ENCODE assay signal across 13 mouse cellular contexts in genomic region chr13:58111306-58111705, GRCm38 (mm10). TPM values are rescaled to one million over a fixed set of nuclear protein-coding genes. Genes with fewer than 3 reads are reported as not detected.
DNase-seq lines count a peak whose midpoint lies in the region; ATAC-seq and TF ChIP-seq lines count a peak whose summit lies in the region.
"Had no signal": no experiment of that assay in that cellular context is flagged by ENCODE, and none has a peak within 500 bp of the region (broad histone marks: within the 10 kb centered on the region; RNA-seq: fewer than 3 reads in every experiment).

No protein-coding gene starts in this region.

- H3K9ac ChIP-seq in heart, postnatal 0 days (replicated peaks; ENCODE audit: low read depth, low read length): no peak overlapping the region
- no peak overlapping the region for H3K9ac ChIP-seq in liver, postnatal 0 days (replicated peaks)
- no peak overlapping the region for H3K9ac ChIP-seq in liver, embryonic 12.5 days
- H3K9ac ChIP-seq in midbrain, postnatal 0 days (replicated peaks; ENCODE audit: low read length, poor library complexity, severe bottlenecking): no peak overlapping the region
- H3K9ac ChIP-seq: forebrain, embryonic 15.5 days had no signal

- peak overlapping the region; percentile 89 for H3K4me2 ChIP-seq in heart, postnatal 0 days (ENCODE audit: low read depth, low read length)
- peak overlapping the region; percentile 77 for H3K4me2 ChIP-seq in liver, postnatal 0 days (ENCODE audit: low read depth, low read length)
- H3K4me2 ChIP-seq in liver, embryonic 12.5 days: no peak overlapping the region
- peak overlapping the region; percentile 77 for H3K4me2 ChIP-seq in midbrain, postnatal 0 days (ENCODE audit: low read depth, low read length, poor library complexity, severe bottlenecking)

- DNase-seq in cerebellum, adult 8-10 months: peak; percentile 34
- DNase-seq in cerebellum, adult 11 months: no peak
- DNase-seq in heart, postnatal 0 days (ENCODE audit: low spot score): no peak
- DNase-seq in heart, adult 11 months: no peak
- no peak for DNase-seq in liver, postnatal 0 days
- no peak for DNase-seq in midbrain, postnatal 0 days (ENCODE audit: low spot score)
- DNase-seq in adrenal gland, adult 2 months: no peak
- DNase-seq: lung, adult 18-20 months; spleen, adult 18-20 months; thymus, adult 2 months had no signal

- TF ChIP-seq CTCF in heart, postnatal 0 days (IDR thresholded peaks at IDR 0.05; ENCODE audit: low read depth): no peak
- no peak for TF ChIP-seq CTCF in liver, postnatal 0 days (IDR thresholded peaks at IDR 0.05; ENCODE audit: low read depth)
- no peak for TF ChIP-seq CTCF in midbrain, postnatal 0 days (IDR thresholded peaks at IDR 0.05)

- no peaks in the 10 kb centered on the region for H3K9me3 ChIP-seq in heart, postnatal 0 days (replicated peaks; ENCODE audit: control insufficient read depth, low read length)
- H3K9me3 ChIP-seq in liver, postnatal 0 days (ENCODE audit: low read length): no peaks in the 10 kb centered on the region
- H3K9me3 ChIP-seq in liver, embryonic 12.5 days (replicated peaks): no peaks in the 10 kb centered on the region
- no peaks in the 10 kb centered on the region for H3K9me3 ChIP-seq in midbrain, postnatal 0 days (ENCODE audit: low read length)
- H3K9me3 ChIP-seq: forebrain, embryonic 15.5 days had no signal

- 94% methylated on average over 6 of the region's 6 CpGs for WGBS in heart, postnatal 0 days
- WGBS in liver, postnatal 0 days (ENCODE audit: insufficient replicate concordance): 86% methylated on average over 6 of the region's 6 CpGs
- 77% methylated on average over 6 of the region's 6 CpGs for WGBS in liver, embryonic 12.5 days (ENCODE audit: insufficient replicate concordance)
- WGBS in midbrain, postnatal 0 days: 92% methylated on average over 6 of the region's 6 CpGs

- peaks cover 12% of the 10 kb centered on the region; the same call in 1 of the 2 replicates for H3K4me1 ChIP-seq in heart, postnatal 0 days (ENCODE audit: control insufficient read depth, insufficient read depth)
- peaks cover 10% of the 10 kb centered on the region for H3K4me1 ChIP-seq in liver, postnatal 0 days (ENCODE audit: insufficient read depth)
- peaks cover 4% of the 10 kb centered on the region; the same call in 1 of the 2 replicates for H3K4me1 ChIP-seq in liver, embryonic 12.5 days
- peaks cover 17% of the 10 kb centered on the region for H3K4me1 ChIP-seq in midbrain, postnatal 0 days (ENCODE audit: insufficient read depth, low read length)

- no peaks in the 10 kb centered on the region for H3K27me3 ChIP-seq in heart, postnatal 0 days (ENCODE audit: control insufficient read depth, insufficient read depth, low read length)
- no peaks in the 10 kb centered on the region for H3K27me3 ChIP-seq in liver, postnatal 0 days (ENCODE audit: insufficient read depth, low read length)
- peaks cover 60% of the 10 kb centered on the region for H3K27me3 ChIP-seq in liver, embryonic 12.5 days (replicated peaks)
- H3K27me3 ChIP-seq in midbrain, postnatal 0 days (ENCODE audit: insufficient read depth, low read length): no peaks in the 10 kb centered on the region
- H3K27me3 ChIP-seq: forebrain, embryonic 15.5 days had no signal

- no peaks in the 10 kb centered on the region for H3K36me3 ChIP-seq in heart, postnatal 0 days (replicated peaks; ENCODE audit: control insufficient read depth, insufficient read depth, low read length)
- no peaks in the 10 kb centered on the region for H3K36me3 ChIP-seq in liver, postnatal 0 days (replicated peaks; ENCODE audit: insufficient read depth, low read length)
- H3K36me3 ChIP-seq in liver, embryonic 12.5 days: no peaks in the 10 kb centered on the region
- H3K36me3 ChIP-seq in midbrain, postnatal 0 days (ENCODE audit: insufficient read depth, low read length): no peaks in the 10 kb centered on the region
- H3K36me3 ChIP-seq: forebrain, embryonic 15.5 days had no signal

- ATAC-seq in heart, postnatal 0 days (ENCODE audit: insufficient read depth, low read depth): no peak
- ATAC-seq in liver, postnatal 0 days: no peak
- ATAC-seq in liver, embryonic 12.5 days: no peak
- ATAC-seq in midbrain, postnatal 0 days (ENCODE audit: low FRiP score): no peak
- ATAC-seq: forebrain, embryonic 15.5 days had no signal

- no peak for TF ChIP-seq EP300 in heart, postnatal 0 days (IDR thresholded peaks at IDR 0.05; ENCODE audit: low read depth)
- no peak for TF ChIP-seq EP300 in liver, postnatal 0 days (IDR thresholded peaks at IDR 0.05; ENCODE audit: low read depth)

- H3K27ac ChIP-seq in heart, postnatal 0 days (ENCODE audit: low read depth): no peak overlapping the region
- H3K27ac ChIP-seq in liver, postnatal 0 days (ENCODE audit: low read depth): no peak overlapping the region
- H3K27ac ChIP-seq in liver, embryonic 12.5 days: no peak overlapping the region
- no peak overlapping the region for H3K27ac ChIP-seq in midbrain, postnatal 0 days (ENCODE audit: low read depth, low read length)

- H3K4me3 ChIP-seq in heart, postnatal 0 days (ENCODE audit: low read depth, low read length): peak overlapping the region; percentile 56; the same call in 1 of the 2 replicates
- H3K4me3 ChIP-seq in liver, postnatal 0 days (ENCODE audit: low read depth, low read length): no peak overlapping the region
- H3K4me3 ChIP-seq in liver, embryonic 12.5 days: no peak overlapping the region
- 0 out of 2 replicates have a peak overlapping the region, but pooled peaks have one; percentile 58 for H3K4me3 ChIP-seq in midbrain, postnatal 0 days (ENCODE audit: low read depth, low read length)
- H3K4me3 ChIP-seq: megakaryocyte, embryonic 14.5 days had no signal

RNA-seq across cellular contexts. Expression of gene Klhl3, which starts 2.1 kb away (rescaled TPM):
- 5.6 and 6.1 TPM in 2 replicates for total RNA-seq in heart, postnatal 0 days (2014; rRNA removed; ENCODE audit: low replicate concordance)
- 7.4 and 8.3 TPM in 2 replicates for polyA plus RNA-seq in heart, postnatal 0 days (2015; fragmentation: Nextera tagmentation; extraction: Ambion mirVana)
- 2.2 and 2.9 TPM in 2 replicates for polyA plus RNA-seq in liver, postnatal 0 days (2015; fragmentation: Nextera tagmentation; extraction: Ambion mirVana)
- 1.3 and 1.5 TPM in 2 replicates for polyA plus RNA-seq in liver, embryonic 12.5 days (2016; fragmentation: Nextera tagmentation; extraction: Ambion mirVana)
- total RNA-seq in midbrain, postnatal 0 days (2014; rRNA removed): 11.0 and 13.4 TPM in 2 replicates
- polyA plus RNA-seq in midbrain, postnatal 0 days (2015; fragmentation: Nextera tagmentation; extraction: Ambion mirVana): 9.8 and 11.2 TPM in 2 replicates
- total RNA-seq in adrenal gland, adult 2 months (2021): 1 to 10 TPM in 1 of 2 experiments, under 1 TPM in 1; 0.86 to 3.7 TPM
- 0.86 and 1.1 TPM in 2 replicates for polyA plus RNA-seq in adrenal gland, adult 2 months (2012; rRNA removed)

RNA-seq across cellular contexts. Expression of gene Hnrnpa0, which starts 17.1 kb away (rescaled TPM):
- 99.7 and 100.0 TPM in 2 replicates for total RNA-seq in heart, postnatal 0 days (2014; rRNA removed; ENCODE audit: low replicate concordance)
- 22.6 and 23.2 TPM in 2 replicates for polyA plus RNA-seq in heart, postnatal 0 days (2015; fragmentation: Nextera tagmentation; extraction: Ambion mirVana)
- polyA plus RNA-seq in liver, postnatal 0 days (2015; fragmentation: Nextera tagmentation; extraction: Ambion mirVana): 11.0 and 11.4 TPM in 2 replicates
- 12.6 and 13.7 TPM in 2 replicates for polyA plus RNA-seq in liver, embryonic 12.5 days (2016; fragmentation: Nextera tagmentation; extraction: Ambion mirVana)
- 183 and 185 TPM in 2 replicates for total RNA-seq in midbrain, postnatal 0 days (2014; rRNA removed)
- 51.4 and 62.5 TPM in 2 replicates for polyA plus RNA-seq in midbrain, postnatal 0 days (2015; fragmentation: Nextera tagmentation; extraction: Ambion mirVana)
- total RNA-seq in adrenal gland, adult 2 months (2021): 100 to 1,000 TPM in 1 of 2 experiments, 10 to 100 TPM in 1; 68.1 to 117 TPM
- polyA plus RNA-seq in adrenal gland, adult 2 months (2012; rRNA removed): 79.4 and 96.9 TPM in 2 replicates

RNA-seq across cellular contexts. Expression of gene Idnk, which starts 46.1 kb away (rescaled TPM):
- 17.4 and 23.2 TPM in 2 replicates for total RNA-seq in heart, postnatal 0 days (2014; rRNA removed; ENCODE audit: low replicate concordance)
- 33.3 and 36.3 TPM in 2 replicates for polyA plus RNA-seq in heart, postnatal 0 days (2015; fragmentation: Nextera tagmentation; extraction: Ambion mirVana)
- polyA plus RNA-seq in liver, postnatal 0 days (2015; fragmentation: Nextera tagmentation; extraction: Ambion mirVana): 35.4 and 37.6 TPM in 2 replicates
- 24.6 and 25.8 TPM in 2 replicates for polyA plus RNA-seq in liver, embryonic 12.5 days (2016; fragmentation: Nextera tagmentation; extraction: Ambion mirVana)
- total RNA-seq in midbrain, postnatal 0 days (2014; rRNA removed): 18.4 and 23.3 TPM in 2 replicates
- polyA plus RNA-seq in midbrain, postnatal 0 days (2015; fragmentation: Nextera tagmentation; extraction: Ambion mirVana): 54.3 and 54.6 TPM in 2 replicates
- total RNA-seq in adrenal gland, adult 2 months (2021): 10 to 100 TPM; 55.1 to 69.8 TPM
- polyA plus RNA-seq in adrenal gland, adult 2 months (2012; rRNA removed): 11.0 and 15.3 TPM in 2 replicates

Comparison
In these comparisons a context has a peak if more than half of its experiments do, and no peak if none do; other contexts are left out.
1. H3K4me3 ChIP-seq: peak in heart, postnatal 0 days (single experiment) and midbrain, postnatal 0 days (single experiment); none in liver, postnatal 0 days (single experiment) and liver, embryonic 12.5 days (single experiment).